ENCODE assay signal across 23 mouse cellular contexts in genomic region chr1:39468982-39469381, GRCm38 (mm10). TPM values are rescaled to one million over a fixed set of nuclear protein-coding genes. Genes with fewer than 3 reads are reported as not detected.
DNase-seq lines count a peak whose midpoint lies in the region; ATAC-seq and TF ChIP-seq lines count a peak whose summit lies in the region.
"Had no signal": no experiment of that assay in that cellular context is flagged by ENCODE, and none has a peak within 500 bp of the region (broad histone marks: within the 10 kb centered on the region; RNA-seq: fewer than 3 reads in every experiment).

No protein-coding gene starts in this region.

- H3K4me3 ChIP-seq in liver, embryonic 14.5 days (ENCODE audit: insufficient read depth in 1 of 2, low read depth in 2 of 2, low read length in 2 of 2) = no peak overlapping the region
- H3K4me3 ChIP-seq in liver, embryonic 11.5 days (ENCODE audit: low read depth, low read length) = no peak overlapping the region
- no peak overlapping the region for H3K4me3 ChIP-seq in liver, postnatal 0 days (ENCODE audit: low read depth, low read length)
- H3K4me3 ChIP-seq: embryonic facial prominence, embryonic 15.5 days; erythroblast, embryonic 14.5 days; forebrain, embryonic 10.5 days; gastrocnemius, adult 2 months; heart, embryonic 10.5 days; hindbrain, embryonic 10.5 days; hindbrain, embryonic 15.5 days had no signal

- H3K27ac ChIP-seq in liver, embryonic 14.5 days = no peak overlapping the region
- no peak overlapping the region for H3K27ac ChIP-seq in liver, embryonic 11.5 days (ENCODE audit: low read depth, low read length)
- H3K27ac ChIP-seq in liver, postnatal 0 days (ENCODE audit: low read depth) = peak overlapping the region; percentile 46; the same call in 1 of the 2 replicates
- H3K27ac ChIP-seq: embryonic facial prominence, embryonic 15.5 days; forebrain, embryonic 10.5 days; gastrocnemius, adult 2 months; heart, embryonic 10.5 days; hindbrain, embryonic 10.5 days; hindbrain, embryonic 15.5 days had no signal

- no peak overlapping the region for H3K4me2 ChIP-seq in liver, embryonic 14.5 days (ENCODE audit: low read depth)
- H3K4me2 ChIP-seq in liver, embryonic 11.5 days = no peak overlapping the region
- no peak overlapping the region for H3K4me2 ChIP-seq in liver, postnatal 0 days (ENCODE audit: low read depth, low read length)
- H3K4me2 ChIP-seq: embryonic facial prominence, embryonic 15.5 days; hindbrain, embryonic 15.5 days had no signal

- 19% methylated on average over 7 of the region's 7 CpGs for WGBS in liver, embryonic 14.5 days (ENCODE audit: insufficient replicate concordance)
- 63% methylated on average over 7 of the region's 7 CpGs for WGBS in liver, embryonic 11.5 days
- WGBS in liver, postnatal 0 days (ENCODE audit: insufficient replicate concordance) = 36% methylated on average over 7 of the region's 7 CpGs

- no peaks in the 10 kb centered on the region for H3K36me3 ChIP-seq in liver, embryonic 14.5 days (replicated peaks; ENCODE audit: control insufficient read depth, insufficient read depth, low read depth)
- no peaks in the 10 kb centered on the region for H3K36me3 ChIP-seq in liver, embryonic 11.5 days (ENCODE audit: control insufficient read depth, insufficient read depth, low read length)
- peaks cover 3% of the 10 kb centered on the region; the same call in 1 of the 2 replicates for H3K36me3 ChIP-seq in liver, postnatal 0 days (replicated peaks; ENCODE audit: insufficient read depth, low read length)
- H3K36me3 ChIP-seq: embryonic facial prominence, embryonic 15.5 days; forebrain, embryonic 10.5 days; heart, embryonic 10.5 days; hindbrain, embryonic 10.5 days; hindbrain, embryonic 15.5 days had no signal

- no peak overlapping the region for H3K9ac ChIP-seq in liver, embryonic 14.5 days (replicated peaks)
- no peak overlapping the region for H3K9ac ChIP-seq in liver, embryonic 11.5 days (ENCODE audit: low read depth, low read length)
- H3K9ac ChIP-seq in liver, postnatal 0 days (replicated peaks) = no peak overlapping the region
- H3K9ac ChIP-seq: embryonic facial prominence, embryonic 15.5 days; hindbrain, embryonic 15.5 days had no signal

- no peaks in the 10 kb centered on the region for H3K27me3 ChIP-seq in liver, embryonic 14.5 days (ENCODE audit: control insufficient read depth, insufficient read depth, low read length)
- H3K27me3 ChIP-seq in liver, embryonic 11.5 days (replicated peaks; ENCODE audit: control insufficient read depth, insufficient read depth, low read length) = no peaks in the 10 kb centered on the region
- H3K27me3 ChIP-seq in liver, postnatal 0 days (ENCODE audit: insufficient read depth, low read length) = no peaks in the 10 kb centered on the region
- H3K27me3 ChIP-seq: embryonic facial prominence, embryonic 15.5 days; hindbrain, embryonic 15.5 days; Patski had no signal

- peak; percentile 23; the same call in 1 of the 2 replicates for TF ChIP-seq CTCF in liver, embryonic 14.5 days (IDR thresholded peaks at IDR 0.05; ENCODE audit: low read depth)
- TF ChIP-seq CTCF in liver, postnatal 0 days (IDR thresholded peaks at IDR 0.05; ENCODE audit: low read depth) = no peak

- no peak for DNase-seq in liver, embryonic 14.5 days (ENCODE audit: low read depth in 3 of 3, low spot score in 3 of 3)
- DNase-seq in liver, embryonic 11.5 days (ENCODE audit: low spot score) = no peak
- peak; percentile 49 for DNase-seq in liver, postnatal 0 days
- DNase-seq in heart, adult 18-20 months = no peak
- DNase-seq in kidney, adult 11 months = no peak
- no peak for DNase-seq in kidney, postnatal 25 days
- DNase-seq: adrenal gland, postnatal 14 days; cerebellum, adult 9-11 months; cerebellum, postnatal 36 days; gastrocnemius, adult 2 months; gastrocnemius, postnatal 25 days; heart, adult 11 months; heart, postnatal 10 days had no signal

- no peaks in the 10 kb centered on the region for H3K9me3 ChIP-seq in liver, embryonic 14.5 days (ENCODE audit: control insufficient read depth, low read length)
- H3K9me3 ChIP-seq in liver, embryonic 11.5 days (ENCODE audit: control insufficient read depth, low read length) = peaks cover 3% of the 10 kb centered on the region; the same call in 1 of the 2 replicates
- peaks cover 3% of the 10 kb centered on the region; the same call in 1 of the 2 replicates for H3K9me3 ChIP-seq in liver, postnatal 0 days (ENCODE audit: low read length)
- H3K9me3 ChIP-seq: embryonic facial prominence, embryonic 15.5 days; heart, embryonic 10.5 days; hindbrain, embryonic 10.5 days; hindbrain, embryonic 15.5 days had no signal

- no peak for TF ChIP-seq EP300 in liver, embryonic 14.5 days (IDR thresholded peaks at IDR 0.05; ENCODE audit: low read depth)
- TF ChIP-seq EP300 in liver, postnatal 0 days (IDR thresholded peaks at IDR 0.05; ENCODE audit: low read depth) = no peak

- H3K4me1 ChIP-seq in liver, embryonic 14.5 days (replicated peaks; ENCODE audit: control insufficient read depth in 2 of 2, insufficient read depth in 2 of 2, low read length in 1 of 2) = peaks cover 21 to 35% of the 10 kb centered on the region in 2 experiments
- peaks cover 27% of the 10 kb centered on the region for H3K4me1 ChIP-seq in liver, embryonic 11.5 days (replicated peaks; ENCODE audit: control insufficient read depth, insufficient read depth, low read length)
- H3K4me1 ChIP-seq in liver, postnatal 0 days (ENCODE audit: insufficient read depth) = peaks cover 34% of the 10 kb centered on the region
- H3K4me1 ChIP-seq: forebrain, embryonic 10.5 days; hindbrain, embryonic 10.5 days; hindbrain, embryonic 15.5 days had no signal

- no peak for ATAC-seq in liver, embryonic 14.5 days (ENCODE audit: insufficient read depth)
- no peak for ATAC-seq in liver, embryonic 11.5 days (replicated peaks; ENCODE audit: low FRiP score)
- ATAC-seq in liver, postnatal 0 days = no peak
- ATAC-seq in monocyte, adult 5-6 weeks (replicated peaks; ENCODE audit: insufficient number of reproducible peaks, low FRiP score, low TSS enrichment, poor library complexity, severe bottlenecking) = peak; percentile 93
- ATAC-seq: activated CD4-positive, CD25-positive, alpha-beta regulatory T cell, adult 4 months; forebrain, embryonic 14.5 days; Patski had no signal

RNA-seq across cellular contexts. Expression of gene Tbc1d8, which starts 9.6 kb away (rescaled TPM):
- polyA plus RNA-seq in liver, embryonic 14.5 days (2012; rRNA removed) = 2.2 and 3.1 TPM in 2 replicates
- 2.5 and 2.9 TPM in 2 replicates for polyA plus RNA-seq in liver, embryonic 14.5 days (2014; fragmentation: Nextera tagmentation; extraction: Ambion mirVana)
- polyA plus RNA-seq in liver, embryonic 11.5 days (2014; fragmentation: Nextera tagmentation; extraction: Ambion mirVana) = 6.7 and 9.3 TPM in 2 replicates
- polyA plus RNA-seq in liver, postnatal 0 days (2015; fragmentation: Nextera tagmentation; extraction: Ambion mirVana) = 7.2 and 8.8 TPM in 2 replicates
- 39.0 to 79.2 TPM (median 41.9 TPM) in 3 replicates for total RNA-seq in monocyte, adult 5-6 weeks (2017)
- 1 to 10 TPM; 4.6 to 6.3 TPM for total RNA-seq in heart, adult 18-20 months (2021)
